Mouse (Mus musculus) kidney, postnatal 0 days (tissue): ENCODE measurements at regions not wholly inside any gene's neighbourhood (a gene's known extent, or its start where the extent isn't known, plus 50 kb on each side); places are given as distances from the start of the nearest gene placed in this dataset.

ENCODE experiments used
- ATAC-seq: fragments of 200-750 bp; cut with Nextera tagmentation; replicated peaks from 2 replicates; pipeline ENCODE4 v1.8.0; 2017; ENCODE audit warnings: low read depth, moderate number of reproducible peaks, moderate TSS enrichment, moderate library complexity; ENCODE audit not compliant: low FRiP score
- DNase-seq: peaks from one replicate; pipeline ENCODE4 v3.0.0-alpha.2; 2016; ENCODE audit warnings: low spot score
- H3K27ac ChIP-seq: fragments of 300-500 bp; sonication (generic); 2 replicates; pipeline ENCODE4 v1.5.1; 2014; ENCODE audit warnings: mild to moderate bottlenecking
- H3K27me3 ChIP-seq: fragments of 300-500 bp; sonication (generic); 2 replicates; pipeline ENCODE4 v1.6.1; 2014; ENCODE audit warnings: low read length, mixed read lengths; ENCODE audit not compliant: insufficient read depth
- H3K36me3 ChIP-seq: fragments of 300-500 bp; sonication (generic); 2 replicates; pipeline ENCODE4 v1.6.1; 2014; ENCODE audit warnings: low read length, mixed read lengths; ENCODE audit not compliant: insufficient read depth
- H3K4me1 ChIP-seq: fragments of 300-500 bp; sonication (generic); replicated peaks from 2 replicates; pipeline ENCODE4 v1.6.1; 2014; ENCODE audit warnings: antibody characterized with exemption, low read length, mixed read lengths; ENCODE audit not compliant: insufficient read depth
- H3K4me2 ChIP-seq: fragments of 300-500 bp; sonication (generic); 2 replicates; pipeline ENCODE4 v1.6.1; 2014; ENCODE audit warnings: mild to moderate bottlenecking, low read length, moderate library complexity, mixed read lengths
- H3K4me3 ChIP-seq: fragments of 300-500 bp; sonication (generic); replicated peaks from 2 replicates; pipeline ENCODE4 v1.5.1; 2014; ENCODE audit warnings: low read depth, low read length
- H3K9ac ChIP-seq: fragments of 300-500 bp; sonication (generic); 2 replicates; pipeline ENCODE4 v1.6.1; 2014; ENCODE audit warnings: low read depth, low read length
- H3K9me3 ChIP-seq: fragments of 300-500 bp; sonication (generic); replicated peaks from 2 replicates; pipeline ENCODE4 v1.6.1; 2016; ENCODE audit warnings: low read length, inconsistent platforms, mixed read lengths
- CTCF ChIP-seq: IDR thresholded peaks from 2 replicates; pipeline ENCODE4 v1.5.1; 2016; ENCODE audit warnings: antibody characterized with exemption, low read depth, mild to moderate bottlenecking, moderate library complexity
- WGBS: fragments of 180-500 bp; shearing (Covaris S2); extraction: QIAGEN DNeasy Blood & Tissue Kit; methylation state at CpG from one replicate; pipeline ENCODE4 v1.1.7; 2014; 5-methylcytosine and 5-hydroxymethylcytosine counted together

DNA sequence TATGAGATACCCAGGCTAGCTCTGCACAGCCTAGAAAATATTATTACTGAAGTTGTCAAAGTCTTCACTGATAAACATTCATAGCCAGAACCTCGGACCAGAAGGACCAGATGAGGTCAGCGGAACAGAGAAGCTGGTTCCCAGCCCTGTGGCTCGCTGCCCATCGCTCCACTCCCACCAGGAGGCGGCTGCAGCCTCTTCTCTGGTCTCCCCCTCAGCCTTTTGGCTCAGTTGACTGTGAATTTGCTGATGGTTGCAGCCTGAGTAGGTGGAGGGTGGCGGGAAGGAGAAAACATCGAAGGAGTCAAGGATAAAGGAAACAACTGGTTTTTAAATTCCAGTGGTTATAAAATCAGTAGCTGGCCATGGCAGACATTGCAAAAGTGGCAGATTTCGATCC lies 221.7 kb upstream of the Klf3 start:
- Histone ChIP-seq H3K9me3 (no peaks in the 10 kb centered on the region), H3K4me2 (no peak overlapping the region), H3K27ac (0 out of 2 replicates have a peak overlapping the region, but pooled peaks have one; percentile 9), H3K36me3 (no peaks in the 10 kb centered on the region), H3K4me1 (0 out of 2 replicates have a peak, but pooled peaks cover 30% of the 10 kb centered on the region), H3K9ac (no peak overlapping the region), H3K4me3 (no peak overlapping the region), H3K27me3 (no peaks in the 10 kb centered on the region)
- 42% methylated on average over 8 of the region's 8 CpGs for WGBS
- peak; percentile 59 for DNase-seq
- no peak for ATAC-seq
- TF ChIP-seq CTCF = peak; percentile 58

DNA sequence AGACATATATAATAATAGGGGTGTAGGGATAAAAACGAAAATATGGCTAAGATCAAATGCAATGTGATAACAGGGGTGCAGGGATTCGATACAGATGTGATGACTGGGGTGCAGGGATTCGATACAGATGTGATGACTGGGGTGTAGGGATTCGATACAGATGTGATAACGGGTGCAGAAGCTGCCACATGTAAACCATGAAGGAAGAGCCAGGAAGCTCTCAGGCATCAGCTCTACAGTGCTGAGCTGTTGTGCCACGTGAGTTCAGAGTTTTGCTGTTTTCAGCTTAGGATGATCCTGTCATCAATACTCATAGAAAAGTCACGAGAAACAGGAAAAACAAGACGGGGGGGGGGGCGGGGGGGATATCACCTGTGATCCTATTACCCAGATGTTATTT lies 221.2 kb upstream of the Klf3 start:
- no peaks in the 10 kb centered on the region for H3K27me3 ChIP-seq
- H3K4me1 ChIP-seq = 0 out of 2 replicates have a peak, but pooled peaks cover 24% of the 10 kb centered on the region
- H3K9ac ChIP-seq = no peak overlapping the region
- H3K4me2 ChIP-seq = no peak overlapping the region
- no peaks in the 10 kb centered on the region for H3K36me3 ChIP-seq
- 77% methylated on average over 9 of the region's 9 CpGs for WGBS
- TF ChIP-seq CTCF = no peak
- ATAC-seq = no peak
- no peak for DNase-seq
- H3K27ac ChIP-seq = no peak overlapping the region
- no peaks in the 10 kb centered on the region for H3K9me3 ChIP-seq
- H3K4me3 ChIP-seq = no peak overlapping the region

DNA sequence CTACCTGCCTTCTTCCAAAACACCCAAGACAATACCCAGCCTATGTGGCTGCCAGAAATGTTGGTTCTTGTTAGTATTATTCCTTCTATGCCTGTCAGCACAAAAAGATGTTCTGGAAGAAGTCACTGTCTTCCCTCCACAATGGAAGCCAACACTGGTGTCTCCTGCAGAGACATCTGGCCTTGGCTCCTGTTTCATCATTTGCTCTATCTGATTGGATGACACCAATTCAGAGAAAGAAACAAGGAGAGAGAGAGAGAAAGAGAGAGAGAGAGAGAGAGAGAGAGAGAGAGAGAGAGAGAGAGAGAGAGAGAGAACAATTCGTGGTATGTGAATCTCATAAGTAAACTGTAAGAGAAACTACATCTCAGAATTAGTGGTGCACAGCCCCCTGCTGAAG lies 218.9 kb upstream of the Klf3 start:
- H3K4me2 ChIP-seq = no peak overlapping the region
- 75% methylated on average over 1 of the region's 1 CpGs for WGBS
- H3K9me3 ChIP-seq = no peaks in the 10 kb centered on the region
- no peaks in the 10 kb centered on the region for H3K36me3 ChIP-seq
- no peak for TF ChIP-seq CTCF
- no peak overlapping the region for H3K9ac ChIP-seq
- H3K4me3 ChIP-seq = no peak overlapping the region
- no peak for DNase-seq
- ATAC-seq = no peak
- H3K4me1 ChIP-seq = 0 out of 2 replicates have a peak, but pooled peaks cover 24% of the 10 kb centered on the region
- no peak overlapping the region for H3K27ac ChIP-seq
- H3K27me3 ChIP-seq = no peaks in the 10 kb centered on the region

DNA sequence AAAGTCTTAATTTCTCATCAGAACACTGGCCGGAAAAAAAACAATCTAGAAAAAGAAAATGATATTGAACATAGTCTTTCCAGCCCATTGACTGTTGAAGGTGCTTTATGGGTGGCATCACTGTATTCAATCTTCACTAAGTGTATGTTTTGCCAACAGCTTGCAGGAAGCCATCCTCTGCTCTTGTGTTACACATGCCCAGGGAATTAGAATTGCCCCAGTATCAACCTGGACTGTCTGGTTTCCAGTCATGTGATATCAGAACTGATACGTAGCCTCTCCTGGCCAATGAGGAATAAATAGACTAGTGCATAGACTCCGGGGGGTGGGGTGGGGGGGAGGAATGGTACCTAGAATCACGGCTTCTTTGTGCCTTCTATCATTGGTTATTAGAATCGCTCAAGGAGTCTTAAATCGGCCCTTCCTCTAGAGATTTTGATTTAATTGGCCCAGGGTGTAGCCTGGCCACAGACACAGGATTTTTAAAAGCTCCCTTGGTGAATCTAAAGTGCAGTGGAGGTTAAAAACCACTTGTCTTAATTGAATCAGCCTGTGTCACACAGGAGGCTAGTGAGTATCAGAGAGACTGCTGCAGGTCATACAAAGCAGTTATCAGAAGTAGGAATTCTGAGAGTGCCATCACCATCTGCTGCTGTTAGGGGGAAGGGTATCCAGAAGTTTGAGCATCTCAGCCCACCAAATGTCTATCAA lies 218.0 kb upstream of the Klf3 start:
- Histone ChIP-seq H3K27me3 (no peaks in the 10 kb centered on the region), H3K9me3 (no peaks in the 10 kb centered on the region), H3K9ac (no peak overlapping the region), H3K4me2 (no peak overlapping the region), H3K4me1 (0 out of 2 replicates have a peak, but pooled peaks cover 18% of the 10 kb centered on the region), H3K4me3 (no peak overlapping the region), H3K27ac (no peak overlapping the region), H3K36me3 (no peaks in the 10 kb centered on the region)
- no peak for TF ChIP-seq CTCF
- WGBS = 72% methylated on average over 6 of the region's 6 CpGs
- ATAC-seq (no peak), DNase-seq (no peak)

DNA sequence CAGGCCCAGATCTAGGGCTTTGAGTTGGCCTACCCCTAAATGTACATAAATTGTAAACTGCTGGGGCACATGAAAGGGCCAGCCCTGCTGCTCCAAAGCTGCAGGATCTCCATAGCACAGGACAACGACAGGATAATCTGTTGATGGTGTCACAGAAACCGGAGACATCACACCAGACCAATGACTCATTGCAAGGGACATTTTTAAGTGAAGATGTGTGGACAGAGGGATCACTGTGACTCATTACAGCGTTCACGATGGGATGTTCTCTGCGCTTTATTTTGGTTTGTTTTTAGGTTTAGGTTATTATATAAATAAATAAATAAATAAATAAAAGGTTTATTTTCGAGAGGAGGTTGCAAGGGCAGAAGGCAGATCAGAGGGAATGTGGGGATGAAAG lies 216.9 kb upstream of the Klf3 start:
- Histone ChIP-seq H3K4me2 (no peak overlapping the region), H3K9me3 (no peaks in the 10 kb centered on the region), H3K4me1 (0 out of 2 replicates have a peak, but pooled peaks cover 10% of the 10 kb centered on the region), H3K9ac (no peak overlapping the region), H3K27ac (no peak overlapping the region), H3K4me3 (no peak overlapping the region), H3K27me3 (no peaks in the 10 kb centered on the region), H3K36me3 (no peaks in the 10 kb centered on the region)
- no peak for TF ChIP-seq CTCF
- no peak for ATAC-seq
- no peak for DNase-seq
- WGBS = 75% methylated on average over 6 of the region's 6 CpGs

DNA sequence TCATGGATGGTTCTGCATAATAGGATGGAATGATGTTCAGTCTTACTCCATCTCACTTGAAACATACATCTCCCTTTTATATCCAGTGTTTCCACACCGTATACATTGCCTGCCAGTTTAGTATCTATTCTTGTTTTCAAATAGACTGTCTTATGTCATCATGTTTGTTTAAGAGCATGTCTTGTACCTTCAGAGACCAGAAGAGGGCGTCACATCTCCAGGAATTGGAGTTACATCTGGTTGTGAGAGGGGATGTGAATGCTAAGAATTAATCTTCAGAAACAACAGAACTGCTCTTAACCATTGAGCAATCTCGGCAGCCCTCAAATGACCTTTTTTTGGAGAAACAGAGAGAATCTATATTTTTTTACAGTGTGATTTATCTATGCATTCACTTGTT lies 216.3 kb upstream of the Klf3 start:
- Histone ChIP-seq H3K4me1 (0 out of 2 replicates have a peak, but pooled peaks cover 5% of the 10 kb centered on the region), H3K27ac (no peak overlapping the region), H3K27me3 (no peaks in the 10 kb centered on the region), H3K9me3 (no peaks in the 10 kb centered on the region), H3K4me2 (no peak overlapping the region), H3K36me3 (no peaks in the 10 kb centered on the region), H3K9ac (no peak overlapping the region), H3K4me3 (no peak overlapping the region)
- TF ChIP-seq CTCF = peak; percentile 38; the same call in 1 of the 2 replicates
- DNase-seq = no peak
- no peak for ATAC-seq
- 95% methylated on average over 3 of the region's 3 CpGs for WGBS
